Mouse (Mus musculus) CH12.LX (cell line): ENCODE results near the gene Uts2r. TPM values are rescaled to one million over a fixed set of nuclear protein-coding genes. Genes with fewer than 3 reads are reported as not detected.

Experiments
- DNase-seq: peaks from one replicate; pipeline ENCODE4 v3.0.0-alpha.2; 2013; ENCODE audit errors: extremely low read depth
- H3K27ac ChIP-seq: 2 replicates; pipeline ENCODE4 v1.5.1; 2012; ENCODE audit warnings: low read depth, mild to moderate bottlenecking, control low read depth, moderate library complexity; ENCODE audit not compliant: insufficient read depth
- H3K27me3 ChIP-seq: replicated peaks from 2 replicates; pipeline ENCODE3; 2012; ENCODE audit warnings: inconsistent platforms
- H3K36me3 ChIP-seq, 2 experiments: replicated peaks in 1 of 2; 2 replicates each; pipeline versions ENCODE3 to v1.6.1; 2012; ENCODE audit warnings: inconsistent platforms in 1 of 2, low read length in 1 of 2, mild to moderate bottlenecking in 1 of 2, mixed read lengths in 1 of 2, moderate library complexity in 1 of 2; ENCODE audit not compliant: control insufficient read depth in 1 of 2, insufficient read depth in 1 of 2
- H3K4me1 ChIP-seq, 2 experiments: 2 replicates each; pipeline ENCODE4 v1.6.1; 2012; ENCODE audit warnings: inconsistent platforms in 1 of 2, moderate library complexity in 1 of 2; ENCODE audit not compliant: insufficient read depth in 2 of 2, control insufficient read depth in 1 of 2
- H3K4me2 ChIP-seq: 2 replicates; pipeline ENCODE4 v1.6.1; 2012; ENCODE audit warnings: low read depth, mild to moderate bottlenecking, control low read depth; ENCODE audit not compliant: poor library complexity, insufficient read depth, severe bottlenecking
- H3K4me3 ChIP-seq, 3 experiments: fragments of 150-350 bp in 1 of 3; sonication (generic) in 1 of 3; replicated peaks in 1 of 3; 2 replicates each; pipeline versions ENCODE3 to v1.5.1; 2011 to 2012; ENCODE audit warnings: low read depth in 2 of 3, low read length in 2 of 3, mild to moderate bottlenecking in 2 of 3, moderate library complexity in 2 of 3, control low read depth in 1 of 3, improper control_type of control experiment in 1 of 3, inconsistent platforms in 1 of 3, mixed read lengths in 1 of 3; ENCODE audit not compliant: poor library complexity in 1 of 3
- H3K79me2 ChIP-seq: replicated peaks from 2 replicates; pipeline ENCODE4 v1.6.1; 2012; ENCODE audit warnings: mild to moderate bottlenecking, moderate library complexity; ENCODE audit not compliant: control insufficient read depth, poor library complexity, insufficient read depth, severe bottlenecking; ENCODE audit errors: extremely low read depth
- H3K9ac ChIP-seq: 2 replicates; pipeline ENCODE4 v1.6.1; 2012; ENCODE audit warnings: low read depth, mild to moderate bottlenecking, control low read depth, moderate library complexity; ENCODE audit not compliant: insufficient read depth
- H3K9me3 ChIP-seq: replicated peaks from 2 replicates; pipeline ENCODE3; 2012; ENCODE audit warnings: low read length, inconsistent platforms, mixed read lengths
- BHLHE40 ChIP-seq: IDR thresholded peaks from 2 replicates; pipeline ENCODE4 v1.6.1; 2011; ENCODE audit warnings: mild to moderate bottlenecking, low read depth, low read length, improper control_type of control experiment
- CHD1 ChIP-seq: IDR thresholded peaks from 2 replicates; pipeline ENCODE4 v1.6.1; 2012; ENCODE audit warnings: low read depth, low read length, improper control_type of control experiment, inconsistent platforms
- CTCF ChIP-seq, 2 experiments: IDR thresholded peaks in 1 of 2; conservative IDR thresholded peaks in 1 of 2; 2 replicates each; pipeline ENCODE4 v1.5.1; 2011 to 2012; ENCODE audit warnings: low read depth in 2 of 2, low read length in 2 of 2, improper control_type of control experiment in 1 of 2, inconsistent platforms in 1 of 2, mild to moderate bottlenecking in 1 of 2, moderate library complexity in 1 of 2
- E2F4 ChIP-seq: IDR thresholded peaks from 2 replicates; pipeline ENCODE4 v1.6.1; 2011; ENCODE audit warnings: low read depth, low read length, improper control_type of control experiment; ENCODE audit not compliant: insufficient replicate concordance
- ELF1 ChIP-seq: IDR thresholded peaks from 2 replicates; pipeline ENCODE4 v1.6.1; 2014; ENCODE audit warnings: low read depth, mild to moderate bottlenecking, inconsistent platforms, low read length, improper control_type of control experiment
- EP300 ChIP-seq: IDR thresholded peaks from 2 replicates; pipeline ENCODE4 v1.6.1; 2011; ENCODE audit warnings: low read length, improper control_type of control experiment
- ETS1 ChIP-seq: conservative IDR thresholded peaks from 2 replicates; pipeline ENCODE4 v1.6.1; 2012; ENCODE audit warnings: low read depth, mild to moderate bottlenecking, inconsistent platforms, low read length, improper control_type of control experiment, moderate library complexity
- GABPA ChIP-seq: IDR thresholded peaks from 2 replicates; pipeline ENCODE4 v1.6.1; 2012; ENCODE audit warnings: low read depth, low read length, improper control_type of control experiment, inconsistent platforms; ENCODE audit not compliant: insufficient replicate concordance
- JUN ChIP-seq: IDR thresholded peaks from 2 replicates; pipeline ENCODE4 v1.6.1; 2011; ENCODE audit warnings: low read depth, mild to moderate bottlenecking, low read length, improper control_type of control experiment, moderate library complexity; ENCODE audit not compliant: insufficient read depth
- KAT2A ChIP-seq: IDR thresholded peaks from 2 replicates; pipeline ENCODE4 v1.6.1; 2012; ENCODE audit warnings: low read length, improper control_type of control experiment, inconsistent platforms; ENCODE audit not compliant: insufficient replicate concordance
- MAX ChIP-seq: IDR thresholded peaks from 2 replicates; pipeline ENCODE4 v1.6.1; 2011; ENCODE audit warnings: low read length, improper control_type of control experiment
- MAZ ChIP-seq: IDR thresholded peaks from 2 replicates; pipeline ENCODE4 v1.6.1; 2012; ENCODE audit warnings: low read depth, mild to moderate bottlenecking, inconsistent platforms, low read length, improper control_type of control experiment, moderate library complexity
- MEF2A ChIP-seq: IDR thresholded peaks from 2 replicates; pipeline ENCODE4 v1.6.1; 2014; ENCODE audit warnings: low read depth, mild to moderate bottlenecking, inconsistent platforms, low read length, improper control_type of control experiment, borderline replicate concordance
- MXI1 ChIP-seq: IDR thresholded peaks from 2 replicates; pipeline ENCODE4 v1.6.1; 2011; ENCODE audit warnings: mild to moderate bottlenecking, low read depth, low read length, improper control_type of control experiment
- NELFE ChIP-seq: IDR thresholded peaks from 2 replicates; pipeline ENCODE4 v1.6.1; 2011; ENCODE audit warnings: low read depth, low read length, improper control_type of control experiment
- NRF1 ChIP-seq: IDR thresholded peaks from 2 replicates; pipeline ENCODE4 v1.6.1; 2014; ENCODE audit warnings: low read depth, mild to moderate bottlenecking, inconsistent platforms, low read length, improper control_type of control experiment, moderate library complexity
- PAX5 ChIP-seq: IDR thresholded peaks from 2 replicates; pipeline ENCODE4 v1.6.1; 2012; ENCODE audit warnings: low read length, inconsistent platforms, mixed read lengths
- POLR2AphosphoS2 ChIP-seq: IDR thresholded peaks from 2 replicates; pipeline ENCODE4 v1.6.1; 2011; ENCODE audit warnings: low read depth, low read length, improper control_type of control experiment
- RCOR1 ChIP-seq: conservative IDR thresholded peaks from 2 replicates; pipeline ENCODE4 v1.6.1; 2012; ENCODE audit warnings: low read depth, mild to moderate bottlenecking, inconsistent platforms, low read length, improper control_type of control experiment
- SIN3A ChIP-seq: IDR thresholded peaks from 2 replicates; pipeline ENCODE4 v1.6.1; 2012; ENCODE audit warnings: low read length, improper control_type of control experiment, inconsistent platforms
- SMC3 ChIP-seq: IDR thresholded peaks from 2 replicates; pipeline ENCODE4 v1.6.1; 2011; ENCODE audit warnings: low read depth, low read length, improper control_type of control experiment
- TCF12 ChIP-seq: IDR thresholded peaks from 2 replicates; pipeline ENCODE4 v1.6.1; 2014; ENCODE audit warnings: low read depth, mild to moderate bottlenecking, inconsistent platforms, low read length, improper control_type of control experiment
- UBTF ChIP-seq: IDR thresholded peaks from 2 replicates; pipeline ENCODE4 v1.6.1; 2012; ENCODE audit warnings: low read depth, mild to moderate bottlenecking, inconsistent platforms, low read length, improper control_type of control experiment, moderate library complexity
- USF2 ChIP-seq: conservative IDR thresholded peaks from 2 replicates; pipeline ENCODE4 v1.6.1; 2011; ENCODE audit warnings: low read depth, low read length, improper control_type of control experiment
- ZC3H11A ChIP-seq: IDR thresholded peaks from 2 replicates; pipeline ENCODE4 v1.6.1; 2012; ENCODE audit warnings: low read depth, mild to moderate bottlenecking, inconsistent platforms, low read length, improper control_type of control experiment
- ZMIZ1 ChIP-seq: IDR thresholded peaks from 2 replicates; pipeline ENCODE4 v1.6.1; 2012; ENCODE audit warnings: low read depth, mild to moderate bottlenecking, inconsistent platforms, low read length, improper control_type of control experiment
- ZNF384 ChIP-seq: IDR thresholded peaks from 2 replicates; pipeline ENCODE4 v1.6.1; 2012; ENCODE audit warnings: low read depth, low read length, improper control_type of control experiment, inconsistent platforms
- dilution Hi-C: fragments of 300-500 bp; cut with MboI; formaldehyde crosslinking; loops from 2 replicates; pipeline ENCODE4 v1.14.3; 2020; ENCODE audit warnings: low sequenced_read_pairs; ENCODE audit not compliant: extremely low pct_unique_long_range_greater_than_20kb, extremely low pct_ligation_motif_present
- in situ Hi-C: fragments of 300-500 bp; cut with MboI; formaldehyde crosslinking; loops from 3 replicates; pipeline ENCODE4 v1.14.3; 2019; ENCODE audit warnings: low sequenced_read_pairs, low pct_ligation_motif_present, low pct_unique_long_range_greater_than_20kb, mixed read lengths
- polyA plus RNA-seq: library from polyadenylated mRNA; unstranded; fragments of >175 nt; gene quantifications from 2 replicates; pipeline ENCODE4 v1.2.1, GENCODE M21; 2012; ENCODE audit warnings: low read depth; ENCODE audit not compliant: insufficient read length
- total RNA-seq, 2 experiments: library from RNA; depleted of rRNA; stranded (reverse); fragments of 300-350 nt in 1 of 2; fragments of >200 nt in 1 of 2; gene quantifications; 2 replicates each; pipeline ENCODE4 v1.2.3; 2012 to 2014

Gene Uts2r
- total and polyA plus RNA-seq, 3 experiments, result not detected

- Histone ChIP-seq H3K9me3 (no peaks in the 10 kb centered on the region), H3K4me1 (no peaks in the 10 kb centered on the region), H3K79me2 (no peaks in the 10 kb centered on the region), H3K4me2 (no peak overlapping the region), H3K36me3 (no peaks in the 10 kb centered on the region), H3K4me3 (no peak overlapping the region), H3K9ac (no peak overlapping the region), H3K27me3 (peaks cover 8% of the 10 kb centered on the region), H3K27ac (no peak overlapping the region)
- TF ChIP-seq NELFE (no peak), CTCF (conservative IDR thresholded peaks at IDR 0.05 in 1 of 2, IDR thresholded peaks at IDR 0.05 in 1 of 2; ENCODE audit: low read depth in 2 of 2, low read length in 2 of 2) (no peak), UBTF (no peak), MAZ (no peak), ZNF384 (no peak), ZMIZ1 (no peak), BHLHE40 (no peak), PAX5 (no peak), SIN3A (no peak), MXI1 (no peak), EP300 (no peak), SMC3 (no peak), JUN (no peak), TCF12 (no peak), CHD1 (no peak), ETS1 (no peak), E2F4 (no peak)
- dilution Hi-C loops, result no loop called here
- no peak for DNase-seq
- in situ Hi-C loops, result no loop called here
Measured at GRCm38 (mm10) chr11:121163751-121164150, 3.7 kb downstream of the Uts2r start.

GRCm38 (mm10) chr11:121173203-121173602 lies 13.1 kb downstream of the Uts2r start:
- no peak for TF ChIP-seq CHD1
- TF ChIP-seq SMC3, result no peak
- no peak for TF ChIP-seq USF2
- no peak for TF ChIP-seq NELFE
- TF ChIP-seq MAZ, result no peak
- TF ChIP-seq MAX, result no peak
- TF ChIP-seq NRF1, result no peak
- TF ChIP-seq ELF1, result no peak
- no peak for TF ChIP-seq MXI1
- no peak for TF ChIP-seq TCF12
- no peak for TF ChIP-seq SIN3A
- no peak for TF ChIP-seq RCOR1
- TF ChIP-seq POLR2AphosphoS2, result no peak
- TF ChIP-seq GABPA, result no peak
- TF ChIP-seq MEF2A, result no peak
- no peak for TF ChIP-seq ZC3H11A
- TF ChIP-seq E2F4, result no peak
- TF ChIP-seq KAT2A, result no peak
- TF ChIP-seq PAX5, result no peak
- H3K79me2 ChIP-seq, result no peaks in the 10 kb centered on the region
- dilution Hi-C loops, result no loop called here
- H3K27me3 ChIP-seq, result peaks cover under 1% of the 10 kb centered on the region
- no peak overlapping the region for H3K4me3 ChIP-seq
- no peak for DNase-seq
- H3K9ac ChIP-seq, result no peak overlapping the region
- H3K9me3 ChIP-seq, result no peaks in the 10 kb centered on the region
- no peak overlapping the region for H3K4me2 ChIP-seq
- peaks cover 6 to 15% of the 10 kb centered on the region in 2 experiments; a peak in 3 of 4 replicates for H3K4me1 ChIP-seq
- no peak overlapping the region for H3K27ac ChIP-seq
- no peaks in the 10 kb centered on the region for H3K36me3 ChIP-seq
- in situ Hi-C loops, result no loop called here
